Mouse (Mus musculus): ENCODE data around the gene Arid1a.

Arid1a gene

GRCm38 (mm10) chr4:133756514-133757268 is at the start of gene Arid1a:
Gene Arid1a (minus strand): TSS chr4:133756769.
- DNase-seq, result peak; percentile 94

- no peak for DNase-seq
Observed at GRCm38 (mm10) chr4:133804401-133805263, 48.1 kb upstream of the Arid1a start.

- DNase-seq, result no peak
Observed at GRCm38 (mm10) chr4:133800589-133800988, 44.0 kb upstream of the Arid1a start.

GRCm38 (mm10) chr4:133793269-133793668 is 36.7 kb upstream of the Arid1a start:
- no peak for DNase-seq

GRCm38 (mm10) chr4:133774570-133775554 is 18.3 kb upstream of the Arid1a start:
- DNase-seq, result peak; percentile 90

GRCm38 (mm10) chr4:133769157-133769556 is 12.6 kb upstream of the Arid1a start:
- DNase-seq, result no peak

GRCm38 (mm10) chr4:133763112-133763511 is 6.5 kb upstream of the Arid1a start:
- DNase-seq, result no peak

GRCm38 (mm10) chr4:133759659-133760058 is 3.1 kb upstream of the Arid1a start:
- DNase-seq, result no peak

- peak; percentile 83 for DNase-seq
Observed at GRCm38 (mm10) chr4:133757269-133757835, 783 bp upstream of the Arid1a start.

GRCm38 (mm10) chr4:133755861-133756371 is 653 bp downstream of the Arid1a start:
- peak; percentile 39 for DNase-seq

- no peak for DNase-seq
Observed at GRCm38 (mm10) chr4:133754871-133755765, 1.5 kb downstream of the Arid1a start.

- DNase-seq, result peak; percentile 98
Observed at GRCm38 (mm10) chr4:133754238-133754637, 2.3 kb downstream of the Arid1a start.

- peak; percentile 83 for DNase-seq
Observed at GRCm38 (mm10) chr4:133753375-133754190, 3.0 kb downstream of the Arid1a start.

- peak; percentile 72 for DNase-seq
Observed at GRCm38 (mm10) chr4:133752449-133753374, 3.9 kb downstream of the Arid1a start.

- peak; percentile 66 for DNase-seq
Observed at GRCm38 (mm10) chr4:133751521-133752448, 4.8 kb downstream of the Arid1a start.

- DNase-seq, result peak; percentile 36
Observed at GRCm38 (mm10) chr4:133750184-133750775, 6.3 kb downstream of the Arid1a start.

GRCm38 (mm10) chr4:133735282-133735681 is 21.3 kb downstream of the Arid1a start:
- DNase-seq, result no peak

All from cerebellum, adult 9-11 months (tissue).